Mouse (Mus musculus) bone marrow macrophage, adult 2 months (primary cell): ENCODE data around the gene Gemin4.

Experiments
- CTCF ChIP-seq: IDR thresholded peaks from 2 replicates; pipeline ENCODE4 v1.5.1; 2012; ENCODE audit warnings: low read depth, mild to moderate bottlenecking, low read length, moderate library complexity
- POLR2A ChIP-seq: IDR thresholded peaks from 2 replicates; pipeline ENCODE4 v1.6.1; 2012; ENCODE audit warnings: mild to moderate bottlenecking, low read depth, low read length, borderline replicate concordance

GRCm38 (mm10) chr11:76196275-76196976, 21.0 kb downstream of the Gemin4 start:
- TF ChIP-seq CTCF (no peak), POLR2A (no peak)
